Mouse (Mus musculus) limb, embryonic 14.5 days (tissue): ENCODE measurements at regions not wholly inside any gene's neighbourhood (a gene's known extent, or its start where the extent isn't known, plus 50 kb on each side); places are given as distances from the start of the nearest gene placed in this dataset.
"Not testable (repeated sequence)": the region's sequence is repeated elsewhere in the genome, so short reads cannot be mapped to it uniquely, and the experiment has no call there.

Experiments used
- ATAC-seq: fragments of 200-750 bp; cut with Nextera tagmentation; 2 replicates; pipeline ENCODE4 v1.8.0; 2017; ENCODE audit warnings: low read depth, moderate number of reproducible peaks, moderate TSS enrichment; ENCODE audit not compliant: low FRiP score
- DNase-seq: peaks from one replicate; pipeline ENCODE4 v3.0.0-alpha.2; 2015; ENCODE audit warnings: low spot score
- H3K27ac ChIP-seq: fragments of 300-500 bp; sonication (generic); replicated peaks from 2 replicates; pipeline ENCODE4 v1.5.1; 2014; ENCODE audit warnings: low read depth, mild to moderate bottlenecking, low read length, moderate library complexity, mixed read lengths
- H3K27me3 ChIP-seq: fragments of 300-500 bp; sonication (generic); 2 replicates; pipeline ENCODE4 v1.6.1; 2014; ENCODE audit warnings: low read length, mixed read lengths; ENCODE audit not compliant: control insufficient read depth, insufficient read depth
- H3K36me3 ChIP-seq: fragments of 300-500 bp; sonication (generic); 2 replicates; pipeline ENCODE4 v1.6.1; 2014; ENCODE audit warnings: mild to moderate bottlenecking, low read length, moderate library complexity, mixed read lengths; ENCODE audit not compliant: control insufficient read depth, insufficient read depth
- H3K4me1 ChIP-seq: fragments of 300-500 bp; sonication (generic); 2 replicates; pipeline ENCODE4 v1.6.1; 2014; ENCODE audit warnings: antibody characterized with exemption, low read length, mixed read lengths; ENCODE audit not compliant: control insufficient read depth, insufficient read depth
- H3K4me2 ChIP-seq: fragments of 300-500 bp; sonication (generic); replicated peaks from 2 replicates; pipeline ENCODE4 v1.6.1; 2014; ENCODE audit warnings: low read depth, mild to moderate bottlenecking, low read length, moderate library complexity; ENCODE audit not compliant: severe bottlenecking
- H3K4me3 ChIP-seq: fragments of 300-500 bp; sonication (generic); replicated peaks from 2 replicates; pipeline ENCODE4 v1.5.1; 2014; ENCODE audit warnings: low read length
- H3K9ac ChIP-seq: fragments of 300-500 bp; sonication (generic); 2 replicates; pipeline ENCODE4 v1.6.1; 2014; ENCODE audit warnings: mild to moderate bottlenecking, low read depth, low read length, moderate library complexity; ENCODE audit not compliant: severe bottlenecking
- H3K9me3 ChIP-seq: fragments of 300-500 bp; sonication (generic); 2 replicates; pipeline ENCODE4 v1.6.1; 2016; ENCODE audit warnings: low read length; ENCODE audit not compliant: control insufficient read depth
- POLR2A ChIP-seq: fragments of 200-500 bp; IDR thresholded peaks from 2 replicates; pipeline ENCODE4 v1.8.0; 2012; ENCODE audit warnings: inconsistent platforms, mild to moderate bottlenecking, moderate library complexity, borderline replicate concordance; ENCODE audit not compliant: insufficient read depth, insufficient read length; ENCODE audit errors: extremely low read depth
- whole genome bisulfite sequencing: fragments of 180-500 bp; shearing (Covaris S2); extraction: QIAGEN DNeasy Blood & Tissue Kit; methylation state at CpG from one replicate; pipeline ENCODE4 v1.1.7; 2014; 5-methylcytosine and 5-hydroxymethylcytosine counted together

- no peak overlapping the region for H3K27ac ChIP-seq
- no peaks in the 10 kb centered on the region for H3K27me3 ChIP-seq
- H3K4me3 ChIP-seq, result no peak overlapping the region
- no peak for TF ChIP-seq POLR2A
- peaks cover 66% of the 10 kb centered on the region for H3K9me3 ChIP-seq
- H3K36me3 ChIP-seq, result no peaks in the 10 kb centered on the region
- ATAC-seq (no peak), DNase-seq (no peak)
- H3K9ac ChIP-seq, result no peak overlapping the region
- 97% methylated on average over 3 of the region's 3 CpGs for WGBS
- H3K4me1 ChIP-seq, result no peaks in the 10 kb centered on the region
- H3K4me2 ChIP-seq, result no peak overlapping the region
Measured at GRCm38 (mm10) chr10:3117451-3118070, 150.0 kb downstream of the H60c start.

GRCm38 (mm10) chr10:3114421-3114820 lies 153.2 kb downstream of the H60c start:
- H3K4me1 ChIP-seq, H3K4me3 ChIP-seq, ATAC-seq, H3K27me3 ChIP-seq, DNase-seq, H3K27ac ChIP-seq, H3K4me2 ChIP-seq, H3K36me3 ChIP-seq, H3K9ac ChIP-seq: not testable (repeated sequence)
- WGBS, result 96% methylated on average over 2 of the region's 8 CpGs
- peaks cover 44% of the 10 kb centered on the region for H3K9me3 ChIP-seq

- not testable (repeated sequence) for H3K36me3 ChIP-seq, DNase-seq, H3K4me1 ChIP-seq, H3K27me3 ChIP-seq, ATAC-seq, H3K9ac ChIP-seq, H3K4me3 ChIP-seq, H3K4me2 ChIP-seq, H3K27ac ChIP-seq
- 73% methylated on average over 2 of the region's 2 CpGs for WGBS
- H3K9me3 ChIP-seq, result peaks cover 32% of the 10 kb centered on the region
Measured at GRCm38 (mm10) chr10:3107955-3108354, 159.6 kb downstream of the H60c start.
